Mouse (Mus musculus) megakaryocyte, embryonic 14.5 days (primary cell): Measurements from ENCODE around the gene Fads2. TPM values are rescaled to one million over a fixed set of nuclear protein-coding genes. Genes with fewer than 3 reads are reported as not detected.

Experiments used
- H3K27me3 ChIP-seq: replicated peaks from 2 replicates; pipeline ENCODE3; 2012; ENCODE audit warnings: inconsistent platforms
- H3K36me3 ChIP-seq: replicated peaks from 2 replicates; pipeline ENCODE3; 2012; ENCODE audit warnings: low read length, inconsistent platforms, mixed read lengths
- H3K4me1 ChIP-seq: 2 replicates; pipeline ENCODE4 v1.6.1; 2012; ENCODE audit warnings: inconsistent platforms
- H3K4me3 ChIP-seq: replicated peaks from 2 replicates; pipeline ENCODE3; 2012; ENCODE audit warnings: moderate library complexity, mild to moderate bottlenecking, inconsistent platforms
- H3K9me3 ChIP-seq: 2 replicates; pipeline ENCODE4 v1.6.1; 2012; ENCODE audit warnings: inconsistent platforms
- FLI1 ChIP-seq: IDR thresholded peaks from 2 replicates; pipeline ENCODE4 v1.6.1; 2012; ENCODE audit warnings: low read length, inconsistent platforms, mixed read lengths
- GATA1 ChIP-seq: IDR thresholded peaks from 3 replicates; pipeline ENCODE4 v1.6.1; 2012; ENCODE audit warnings: mixed read lengths, low read length, inconsistent platforms, borderline replicate concordance
- polyA plus RNA-seq: library from polyadenylated mRNA; stranded (reverse); fragments of >175 nt; gene quantifications from 2 replicates; pipeline ENCODE4 v1.2.3, GENCODE M21; 2012; ENCODE audit warnings: low replicate concordance; ENCODE audit not compliant: insufficient read depth

Fads2 gene
- polyA plus RNA-seq, 1 experiment = 271 TPM

DNA sequence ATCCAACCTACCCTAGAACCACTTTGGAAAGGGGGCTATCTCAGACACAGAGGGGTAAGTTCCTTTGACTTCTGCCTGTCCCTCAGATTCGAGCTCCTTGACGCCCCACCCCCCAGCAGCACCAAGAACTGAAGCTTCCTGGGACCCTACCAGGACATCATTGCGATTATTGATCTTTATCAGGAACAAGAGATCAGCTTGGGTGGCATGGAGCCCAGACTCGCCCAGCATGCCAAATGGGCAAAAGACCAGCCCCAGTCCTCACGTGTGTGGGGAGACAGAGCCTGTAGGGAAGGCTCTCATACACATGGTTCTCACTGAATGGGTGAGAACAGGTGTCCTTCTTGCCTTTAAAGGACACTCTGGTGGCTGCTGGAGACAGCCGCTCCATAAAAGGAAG lies 2.7 kb upstream of the Fads2 start:
- Histone ChIP-seq H3K4me3 (no peak overlapping the region), H3K27me3 (no peaks in the 10 kb centered on the region), H3K9me3 (no peaks in the 10 kb centered on the region), H3K4me1 (peaks cover 67% of the 10 kb centered on the region), H3K36me3 (peaks cover 12% of the 10 kb centered on the region)
- TF ChIP-seq GATA1 = no peak
- TF ChIP-seq FLI1 = no peak

DNA sequence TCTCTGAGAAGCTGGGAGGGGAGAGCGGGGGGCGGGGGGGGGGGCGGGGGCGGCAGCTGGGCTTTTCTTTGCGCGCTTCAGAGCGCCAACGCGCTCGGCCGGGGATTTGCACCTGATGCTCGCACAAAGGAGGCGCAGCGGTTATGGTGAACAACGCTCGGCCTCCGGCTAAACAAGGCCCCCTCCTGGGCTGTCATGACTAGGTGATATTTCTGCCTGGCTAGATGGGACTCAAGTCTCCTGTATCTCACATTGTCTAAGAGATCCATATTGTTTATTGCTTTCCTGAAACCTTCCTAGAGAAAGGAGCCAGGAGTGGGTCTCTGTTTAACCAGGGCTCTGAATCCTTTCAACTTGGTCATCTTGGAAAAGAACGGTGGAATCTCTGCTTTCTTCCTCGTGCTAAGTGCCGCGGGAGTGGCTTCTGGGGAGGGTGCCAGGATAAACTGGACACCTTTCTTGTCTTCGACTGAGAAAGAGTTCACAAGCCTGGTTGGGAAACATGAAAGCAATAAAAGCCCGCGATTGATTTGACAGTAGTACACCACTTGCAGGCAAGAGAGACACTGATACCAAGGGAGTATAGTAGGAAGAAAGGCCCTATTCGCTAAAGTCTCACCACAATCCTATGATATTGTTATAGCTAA lies 631 bp upstream of the Fads2 start:
- peaks cover 32% of the 10 kb centered on the region for H3K36me3 ChIP-seq
- no peak for TF ChIP-seq FLI1
- TF ChIP-seq GATA1 = no peak
- H3K4me1 ChIP-seq = peaks cover 75% of the 10 kb centered on the region
- no peaks in the 10 kb centered on the region for H3K27me3 ChIP-seq
- H3K9me3 ChIP-seq = no peaks in the 10 kb centered on the region
- H3K4me3 ChIP-seq = peak overlapping the region; percentile 100

DNA sequence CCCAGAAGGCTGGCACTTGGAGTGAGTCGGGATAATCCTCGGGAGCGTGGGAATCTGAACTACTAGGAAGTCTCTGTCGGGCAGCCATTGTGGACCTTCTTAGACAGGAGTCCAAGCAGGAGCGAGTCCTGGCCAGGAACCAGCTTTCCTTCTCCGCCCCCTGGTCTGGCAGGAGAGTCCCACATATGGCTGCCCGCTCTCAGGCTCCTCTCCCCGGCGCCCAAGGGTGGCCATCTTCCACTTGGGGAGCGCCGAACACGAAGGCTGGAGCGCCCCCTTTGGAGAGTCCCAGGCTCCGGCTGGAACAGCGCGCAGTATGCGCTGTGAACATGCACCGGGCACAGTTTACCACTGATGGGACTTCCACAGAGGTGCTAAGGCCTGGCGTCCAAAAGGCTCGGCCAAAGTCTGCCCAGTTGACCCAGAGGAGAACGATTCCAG lies 895 bp downstream of the Fads2 start:
- Histone ChIP-seq H3K27me3 (no peaks in the 10 kb centered on the region), H3K4me3 (peak overlapping the region; percentile 100), H3K36me3 (peaks cover 48% of the 10 kb centered on the region), H3K4me1 (peaks cover 91% of the 10 kb centered on the region), H3K9me3 (no peaks in the 10 kb centered on the region)
- TF ChIP-seq GATA1 = no peak
- no peak for TF ChIP-seq FLI1

DNA sequence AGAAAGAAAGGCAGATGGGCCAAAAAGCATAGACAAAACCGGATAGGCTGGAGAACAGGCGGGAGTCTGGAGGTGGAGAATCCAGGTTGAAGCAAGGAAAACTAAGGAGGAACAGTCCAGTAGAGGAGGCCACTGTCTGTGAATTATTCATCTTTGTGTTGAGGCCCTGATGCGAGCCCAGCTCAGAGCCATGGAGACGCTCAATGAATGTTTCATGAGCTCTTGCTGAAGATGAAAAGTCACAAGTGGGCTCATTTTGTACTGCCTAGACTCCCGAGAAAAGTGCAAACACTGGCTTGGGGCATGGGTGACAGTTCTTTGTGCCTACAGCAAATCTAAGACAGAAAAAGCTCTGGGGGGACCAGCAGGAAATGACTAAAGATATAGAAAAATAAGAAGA lies 3.7 kb downstream of the Fads2 start:
- no peak for TF ChIP-seq FLI1
- TF ChIP-seq GATA1 = no peak
- Histone ChIP-seq H3K4me1 (peaks cover 91% of the 10 kb centered on the region), H3K4me3 (peak overlapping the region; percentile 100), H3K27me3 (no peaks in the 10 kb centered on the region), H3K9me3 (no peaks in the 10 kb centered on the region), H3K36me3 (peaks cover 70% of the 10 kb centered on the region)

DNA sequence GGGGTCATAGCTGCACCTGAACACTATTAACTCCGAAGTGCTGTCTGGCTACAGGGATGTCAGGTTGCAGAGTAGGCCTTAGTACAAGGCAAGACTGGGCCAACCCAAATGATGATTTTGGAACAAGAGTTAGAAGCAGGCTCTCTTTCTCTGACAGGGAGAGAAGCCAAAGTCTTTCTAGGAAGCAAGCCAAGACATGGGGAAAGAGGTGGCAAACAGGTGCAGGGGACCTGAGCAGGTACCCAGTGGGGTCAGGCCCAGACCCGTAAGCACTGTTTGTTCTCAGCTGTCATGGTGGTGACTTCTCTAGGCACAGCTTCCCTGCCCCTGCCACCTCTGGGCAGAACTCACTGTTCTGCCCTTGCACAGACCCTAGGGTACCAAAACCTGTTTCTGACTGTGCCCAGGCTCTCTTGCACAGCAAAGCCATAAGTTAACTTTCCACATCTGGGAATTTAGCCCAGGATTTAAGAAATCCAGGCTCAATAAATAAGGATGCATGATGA lies 5.1 kb downstream of the Fads2 start:
- no peaks in the 10 kb centered on the region for H3K27me3 ChIP-seq
- TF ChIP-seq FLI1 = no peak
- TF ChIP-seq GATA1 = no peak
- peaks cover 84% of the 10 kb centered on the region for H3K36me3 ChIP-seq
- peak overlapping the region; percentile 79 for H3K4me3 ChIP-seq
- peaks cover 90% of the 10 kb centered on the region for H3K4me1 ChIP-seq
- H3K9me3 ChIP-seq = no peaks in the 10 kb centered on the region

DNA sequence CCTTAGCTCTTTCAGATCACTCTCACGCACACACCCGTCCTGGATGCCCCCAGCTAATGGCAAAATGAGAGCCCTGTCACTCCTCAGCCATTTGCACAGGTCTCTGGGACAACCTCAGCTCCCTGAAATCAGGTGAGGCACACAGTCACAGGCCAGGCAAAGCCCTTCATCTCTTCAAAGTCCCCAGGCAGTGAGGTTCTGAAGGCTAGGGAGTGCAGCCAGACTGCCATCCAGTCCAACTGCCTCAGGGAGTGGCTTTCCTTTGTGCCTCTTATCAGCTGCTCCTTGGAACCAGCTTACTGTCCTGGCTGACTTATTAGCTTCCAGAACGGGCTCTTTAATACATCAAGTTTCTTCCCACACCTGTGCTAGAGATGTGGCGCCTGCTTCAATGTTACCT lies 6.9 kb downstream of the Fads2 start:
- H3K4me1 ChIP-seq = peaks cover 90% of the 10 kb centered on the region
- H3K27me3 ChIP-seq = no peaks in the 10 kb centered on the region
- H3K4me3 ChIP-seq = peak overlapping the region; percentile 67
- H3K36me3 ChIP-seq = peaks cover 100% of the 10 kb centered on the region
- no peak for TF ChIP-seq GATA1
- no peak for TF ChIP-seq FLI1
- H3K9me3 ChIP-seq = no peaks in the 10 kb centered on the region

DNA sequence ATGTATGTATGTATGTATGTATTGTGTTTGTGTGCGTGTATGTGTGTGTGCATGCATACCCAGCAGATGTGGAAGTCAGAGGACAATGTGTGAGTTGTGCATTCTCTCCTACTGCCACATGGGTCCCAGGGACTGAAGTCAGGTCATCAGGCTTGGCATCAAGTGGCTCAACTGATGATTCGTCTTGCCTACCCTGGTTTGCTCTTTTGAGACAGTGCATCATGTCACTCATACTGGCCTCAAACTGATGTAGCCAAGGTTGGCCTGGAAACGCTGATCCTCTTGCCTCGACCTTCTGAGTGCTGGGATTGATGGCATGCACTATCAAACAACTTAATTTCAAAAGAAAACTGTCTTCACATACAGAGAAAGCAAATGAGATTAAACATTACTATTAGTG lies 7.7 kb downstream of the Fads2 start:
- TF ChIP-seq FLI1 = no peak
- no peak for TF ChIP-seq GATA1
- no peaks in the 10 kb centered on the region for H3K27me3 ChIP-seq
- H3K36me3 ChIP-seq = peaks cover 100% of the 10 kb centered on the region
- H3K9me3 ChIP-seq = no peaks in the 10 kb centered on the region
- H3K4me3 ChIP-seq = peak overlapping the region; percentile 7
- peaks cover 88% of the 10 kb centered on the region for H3K4me1 ChIP-seq

DNA sequence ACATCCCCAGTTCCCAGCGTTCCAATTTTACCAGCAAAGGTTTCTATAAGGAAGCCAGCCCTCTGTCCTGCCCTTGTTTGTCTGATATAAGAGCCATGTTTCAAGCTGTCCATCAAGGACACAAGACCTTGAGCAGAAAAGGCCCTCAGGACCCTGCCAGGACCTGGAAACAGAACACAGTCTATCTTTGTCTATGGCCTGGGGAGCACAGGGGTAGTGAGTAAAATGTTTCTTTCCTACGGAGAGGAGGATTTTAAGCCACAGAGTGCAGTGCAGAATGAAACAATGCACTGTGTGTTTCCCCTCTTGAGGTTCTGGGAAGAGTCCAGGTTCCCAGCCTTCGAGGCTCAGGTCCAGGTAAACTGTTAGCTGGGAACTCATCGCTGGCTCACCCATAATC lies 14.6 kb downstream of the Fads2 start:
- Histone ChIP-seq H3K4me3 (no peak overlapping the region), H3K27me3 (no peaks in the 10 kb centered on the region), H3K36me3 (peaks cover 96% of the 10 kb centered on the region), H3K9me3 (no peaks in the 10 kb centered on the region), H3K4me1 (peaks cover 88% of the 10 kb centered on the region)
- TF ChIP-seq GATA1 = no peak
- TF ChIP-seq FLI1 = no peak

DNA sequence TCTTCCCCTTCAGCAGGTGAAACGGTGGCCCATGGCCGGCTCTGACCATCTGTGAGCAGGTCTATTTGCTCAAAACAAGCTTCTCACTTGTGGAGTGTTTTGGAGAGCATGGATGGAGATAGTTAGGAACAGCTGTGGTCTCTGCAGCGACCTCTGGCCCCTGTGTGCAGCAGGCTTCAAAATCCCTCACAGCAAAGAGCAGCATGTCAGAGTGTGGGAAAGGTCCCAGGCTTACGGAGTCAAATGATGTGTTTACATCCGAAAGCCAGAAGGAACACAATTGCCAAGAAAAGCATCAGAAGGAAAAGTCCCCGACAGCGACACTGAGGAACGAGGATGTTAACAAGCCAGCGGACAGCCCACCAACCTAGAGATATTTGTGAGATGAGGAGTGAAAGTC lies 16.1 kb downstream of the Fads2 start:
- no peaks in the 10 kb centered on the region for H3K27me3 ChIP-seq
- H3K36me3 ChIP-seq = peaks cover 95% of the 10 kb centered on the region
- H3K4me3 ChIP-seq = no peak overlapping the region
- peaks cover 88% of the 10 kb centered on the region for H3K4me1 ChIP-seq
- no peaks in the 10 kb centered on the region for H3K9me3 ChIP-seq
- TF ChIP-seq GATA1 (no peak), FLI1 (no peak)

DNA sequence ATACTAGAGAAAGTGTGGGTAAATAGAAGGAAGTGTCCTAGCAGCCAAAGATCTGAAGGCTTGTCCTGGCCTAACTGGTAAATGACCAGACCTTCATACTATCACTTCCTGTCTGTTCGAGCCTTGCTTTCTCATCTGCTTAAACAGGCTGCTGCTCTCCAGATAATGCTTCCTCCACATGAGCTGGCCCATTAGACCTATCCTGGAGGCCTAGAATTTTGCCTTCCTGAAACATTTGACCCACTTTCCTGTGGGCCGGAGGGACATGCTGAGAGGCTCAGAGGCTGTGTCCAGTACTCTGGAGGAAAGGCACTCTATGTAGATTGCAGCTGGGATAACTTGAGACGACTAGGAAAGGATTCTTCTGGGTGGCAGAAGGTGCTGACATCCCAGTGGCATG lies 19.4 kb downstream of the Fads2 start:
- H3K36me3 ChIP-seq = peaks cover 95% of the 10 kb centered on the region

DNA sequence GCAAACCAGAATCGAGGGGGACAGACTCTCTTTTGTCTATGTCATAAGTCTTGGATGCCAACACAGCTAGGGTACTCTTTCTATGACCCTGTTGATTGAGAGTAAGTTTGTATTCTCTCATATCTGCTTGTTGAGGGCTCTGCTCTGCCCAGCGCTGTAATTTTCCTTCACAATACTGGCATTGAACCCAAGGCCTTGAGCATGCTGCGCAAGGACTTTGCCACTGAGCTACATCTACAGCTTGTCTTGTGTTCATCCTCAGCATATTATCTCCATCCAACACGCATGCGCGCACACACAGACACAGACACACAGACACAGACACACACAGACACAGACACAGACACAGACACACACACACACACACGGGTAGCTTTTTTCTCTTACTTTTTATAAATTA lies 21.2 kb downstream of the Fads2 start:
- Histone ChIP-seq H3K27me3 (no peaks in the 10 kb centered on the region), H3K36me3 (peaks cover 95% of the 10 kb centered on the region), H3K4me3 (peak overlapping the region; percentile 31), H3K4me1 (peaks cover 100% of the 10 kb centered on the region), H3K9me3 (peaks cover 5% of the 10 kb centered on the region)
- TF ChIP-seq GATA1 = no peak
- no peak for TF ChIP-seq FLI1

More for the DNA sequence above, 19.4 kb downstream of the Fads2 start:
- H3K9me3 ChIP-seq = no peaks in the 10 kb centered on the region
- H3K27me3 ChIP-seq = no peaks in the 10 kb centered on the region
- no peak for TF ChIP-seq GATA1
- no peak for TF ChIP-seq FLI1
- H3K4me1 ChIP-seq = peaks cover 97% of the 10 kb centered on the region
- peak overlapping the region; percentile 75 for H3K4me3 ChIP-seq
